Mouse (Mus musculus): ENCODE measurements at regions not wholly inside any gene's neighbourhood (a gene's known extent, or its start where the extent isn't known, plus 50 kb on each side); places are given as distances from the start of the nearest gene placed in this dataset.

DNA sequence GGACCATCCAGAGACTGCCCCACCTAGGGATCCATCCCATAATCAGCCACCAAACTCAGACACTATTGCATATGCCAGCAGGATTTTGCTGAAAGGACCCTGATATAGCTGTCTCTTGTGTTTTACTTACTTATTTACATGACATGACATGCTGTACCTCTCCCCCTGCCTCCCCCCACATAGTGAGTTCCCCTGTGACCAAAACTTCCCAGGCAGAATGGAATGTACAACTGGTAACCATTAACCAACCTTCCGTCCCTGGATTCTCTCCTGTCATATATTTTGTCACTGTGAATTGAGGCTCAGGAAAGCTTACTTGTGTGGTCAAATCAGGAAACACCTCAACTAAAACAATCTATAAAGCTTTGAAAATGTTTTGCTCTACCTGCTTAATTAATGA is 669.4 kb downstream of the Brinp1 start:
- no peak overlapping the region for H3K4me2 ChIP-seq (replicated peaks)
- H3K4me1 ChIP-seq = no peaks in the 10 kb centered on the region
- no peaks in the 10 kb centered on the region for H3K27me3 ChIP-seq (replicated peaks)
- H3K36me3 ChIP-seq = no peaks in the 10 kb centered on the region
- H3K9ac ChIP-seq = no peak overlapping the region
- H3K9me3 ChIP-seq = no peaks in the 10 kb centered on the region
- H3K4me3 ChIP-seq = no peak overlapping the region
- 35% methylated on average over 1 of the region's 1 CpGs for WGBS
- no peak overlapping the region for H3K27ac ChIP-seq
- ATAC-seq (ENCODE audit: low FRiP score, low read depth) = no peak

DNA sequence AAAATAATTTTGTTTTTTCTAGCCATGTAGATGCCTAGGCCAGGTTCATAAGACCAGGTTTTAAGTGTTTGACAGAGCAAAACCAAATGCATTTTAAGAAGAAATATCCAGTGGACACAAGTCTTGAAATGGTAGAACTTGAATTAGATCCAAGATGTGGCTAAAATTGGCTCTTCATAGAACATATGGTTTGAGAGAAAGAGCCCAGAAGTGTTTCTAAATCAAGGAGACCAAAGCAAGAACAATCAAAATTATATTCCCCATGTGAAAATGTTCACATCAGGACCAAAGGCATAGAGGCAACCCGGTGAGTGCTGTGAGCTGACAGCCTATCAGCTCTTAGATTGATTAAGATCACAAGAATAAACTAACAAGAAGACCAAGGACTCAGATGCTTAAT is 673.3 kb downstream of the Brinp1 start:
- WGBS = 75% methylated on average over 1 of the region's 1 CpGs
- Histone ChIP-seq H3K4me1 (no peaks in the 10 kb centered on the region), H3K27ac (no peak overlapping the region), H3K27me3 (replicated peaks) (no peaks in the 10 kb centered on the region), H3K36me3 (no peaks in the 10 kb centered on the region), H3K9me3 (no peaks in the 10 kb centered on the region), H3K4me2 (replicated peaks) (no peak overlapping the region), H3K4me3 (no peak overlapping the region), H3K9ac (no peak overlapping the region)
- no peak for ATAC-seq (ENCODE audit: low FRiP score, low read depth)

DNA sequence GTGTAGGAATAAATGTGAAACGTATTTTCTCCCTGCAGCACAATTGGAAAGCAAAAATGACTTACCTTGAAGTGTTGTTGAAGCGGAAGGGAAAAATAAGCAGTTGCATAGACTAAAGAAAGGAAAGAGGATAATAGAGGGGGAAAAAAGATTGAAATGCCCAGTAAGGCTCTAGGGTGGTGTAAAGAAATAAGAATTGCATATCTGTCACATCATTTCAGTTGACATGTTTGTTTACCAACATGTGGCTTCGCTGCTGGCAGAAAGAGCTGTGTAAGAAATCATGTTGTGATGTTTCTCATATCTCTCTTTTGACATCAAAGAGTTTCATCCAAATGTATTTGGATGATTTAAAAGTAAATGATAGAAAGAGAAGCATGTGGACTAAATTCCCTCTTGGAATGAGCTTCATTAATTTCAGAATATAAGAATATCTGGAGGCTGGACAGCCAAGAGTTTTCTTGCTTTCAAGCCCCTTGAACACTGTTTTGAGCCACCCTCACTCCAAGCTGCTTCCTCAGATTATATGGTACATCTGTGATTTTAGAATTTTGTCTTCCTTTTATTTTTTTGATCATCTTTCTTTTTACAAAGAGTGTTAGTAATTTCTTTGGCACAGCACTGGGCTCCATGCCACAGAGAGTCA is 679.0 kb downstream of the Brinp1 start:
- no peak overlapping the region for H3K9ac ChIP-seq
- no peak for ATAC-seq (ENCODE audit: low FRiP score, low read depth)
- no peaks in the 10 kb centered on the region for H3K36me3 ChIP-seq
- WGBS = 87% methylated on average over 3 of the region's 3 CpGs
- H3K9me3 ChIP-seq = no peaks in the 10 kb centered on the region
- H3K27me3 ChIP-seq (replicated peaks) = no peaks in the 10 kb centered on the region
- H3K4me1 ChIP-seq = no peaks in the 10 kb centered on the region
- no peak overlapping the region for H3K4me2 ChIP-seq (replicated peaks)
- H3K27ac ChIP-seq = no peak overlapping the region
- no peak overlapping the region for H3K4me3 ChIP-seq

All from neural tube, embryonic 12.5 days (tissue).